Mouse (Mus musculus) urinary bladder, postnatal 25 days (tissue): ENCODE measurements around the gene Hic1.
"Not testable (repeated sequence)": the region's sequence is repeated elsewhere in the genome, so short reads cannot be mapped to it uniquely, and the experiment has no call there.

Experiments used
- DNase-seq: peaks from one replicate; pipeline ENCODE4 v3.0.0; 2022; ENCODE audit warnings: low spot score

Hic1 gene

DNA sequence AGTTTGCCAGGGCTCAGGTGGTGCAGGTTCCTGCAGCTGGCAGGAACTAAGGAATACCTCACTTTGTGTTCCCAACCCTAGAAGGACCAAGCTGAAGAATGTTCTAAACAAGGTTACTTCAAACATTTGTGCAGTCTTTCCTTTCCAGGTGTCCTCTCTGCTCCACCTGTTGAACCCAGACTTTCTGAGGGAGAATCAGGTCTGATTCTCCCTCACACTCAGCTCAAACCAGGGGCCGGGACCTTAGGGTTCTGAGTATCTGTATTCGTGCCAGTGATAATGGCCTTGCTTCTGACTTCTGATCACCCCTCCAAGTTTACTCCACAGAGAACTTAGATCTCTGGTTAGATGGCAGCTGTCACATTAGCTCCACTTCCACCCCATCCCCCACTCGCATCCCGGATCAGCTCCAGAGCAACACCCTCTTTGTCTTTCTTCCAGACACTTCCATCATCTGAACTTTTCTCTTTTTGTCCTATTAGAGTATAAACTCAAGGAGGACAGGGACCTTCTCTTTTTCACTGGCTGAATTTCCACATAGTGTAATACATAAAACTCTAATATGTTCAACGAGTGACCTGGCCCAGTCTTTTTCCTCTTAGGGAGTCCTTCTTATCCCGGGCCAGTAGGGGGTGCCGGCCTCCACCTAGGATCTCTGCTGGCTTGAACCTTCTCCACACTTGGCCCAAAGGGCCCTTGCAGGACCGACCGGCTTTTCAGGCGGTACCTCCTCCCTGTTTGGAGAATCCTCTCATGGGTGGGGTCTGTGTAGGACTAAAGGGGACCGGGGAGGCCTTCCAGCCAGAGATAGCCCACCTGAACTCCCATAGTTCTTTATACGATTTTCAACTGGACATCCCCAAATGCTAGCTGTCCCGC, 23.3 kb upstream of the Hic1 start:
- peak; percentile 76 for DNase-seq

DNA sequence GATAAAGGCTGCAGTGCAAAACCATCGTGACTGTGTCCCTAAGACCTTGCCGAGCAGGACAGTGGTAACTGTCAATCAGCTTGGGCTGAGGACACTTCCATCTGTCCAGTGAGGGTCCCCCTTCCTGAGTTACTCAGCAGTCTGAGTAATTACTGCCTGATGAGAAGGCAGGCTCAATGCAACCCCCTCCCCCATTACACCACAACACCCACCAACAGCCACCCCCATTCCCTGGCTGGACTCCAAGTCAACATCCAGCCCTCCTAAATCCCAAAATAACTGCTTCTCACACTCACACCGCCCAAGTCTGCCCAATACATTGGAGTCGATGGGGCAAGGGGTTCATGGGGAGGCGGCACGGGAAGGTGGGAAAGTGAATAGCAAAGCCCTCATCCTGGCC, 22.5 kb upstream of the Hic1 start:
- no peak for DNase-seq

DNA sequence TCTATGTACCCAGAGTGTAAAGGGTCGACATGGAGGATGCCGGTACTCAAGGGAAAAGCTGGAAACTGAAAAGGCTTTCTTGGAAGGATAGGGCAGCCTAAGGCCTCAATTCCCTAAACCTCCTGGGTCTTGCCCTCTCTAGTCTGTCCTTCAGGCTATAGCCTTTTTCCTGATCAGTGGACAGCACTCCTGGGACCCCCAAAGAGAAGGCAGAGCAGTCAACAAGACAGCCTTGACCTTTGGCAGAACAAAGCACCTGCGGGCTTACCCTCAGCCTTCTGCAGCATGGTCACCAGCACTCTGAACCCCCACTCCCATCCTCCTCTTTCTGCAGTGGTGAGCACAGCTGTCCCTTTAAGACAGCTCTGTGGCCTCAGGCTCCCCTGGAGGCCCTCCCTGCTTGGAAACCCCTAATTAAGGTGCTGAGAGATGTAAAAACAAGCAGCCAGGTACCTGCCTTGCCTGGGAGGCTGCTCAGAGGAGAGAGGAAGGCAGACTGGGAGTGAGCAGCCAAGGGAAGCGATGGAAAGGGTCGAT, 21.7 kb upstream of the Hic1 start, which contains the start of gene Dph1:
Gene Dph1 (minus strand): TSS at position 337 of the 537 bp plus-strand sequence.
- DNase-seq, result no peak

DNA sequence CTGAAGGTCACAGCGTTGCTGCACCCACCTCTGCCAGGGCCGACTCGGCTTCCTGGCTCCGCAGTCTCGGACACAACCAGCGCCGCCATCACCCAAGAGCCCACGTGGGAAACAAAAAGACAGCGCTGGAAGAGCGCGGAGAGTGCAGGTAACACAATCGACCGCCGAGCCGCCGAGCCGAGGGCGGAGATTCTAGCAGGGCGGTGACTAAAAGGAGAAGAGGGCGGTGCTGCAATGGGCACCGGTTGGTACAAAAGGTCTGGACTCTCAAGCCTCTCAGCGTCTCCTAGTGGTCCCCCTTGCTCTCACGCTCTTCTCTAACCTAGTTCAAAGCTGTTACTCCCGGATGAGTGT, 21.0 kb upstream of the Hic1 start:
- DNase-seq, result peak; percentile 64

DNA sequence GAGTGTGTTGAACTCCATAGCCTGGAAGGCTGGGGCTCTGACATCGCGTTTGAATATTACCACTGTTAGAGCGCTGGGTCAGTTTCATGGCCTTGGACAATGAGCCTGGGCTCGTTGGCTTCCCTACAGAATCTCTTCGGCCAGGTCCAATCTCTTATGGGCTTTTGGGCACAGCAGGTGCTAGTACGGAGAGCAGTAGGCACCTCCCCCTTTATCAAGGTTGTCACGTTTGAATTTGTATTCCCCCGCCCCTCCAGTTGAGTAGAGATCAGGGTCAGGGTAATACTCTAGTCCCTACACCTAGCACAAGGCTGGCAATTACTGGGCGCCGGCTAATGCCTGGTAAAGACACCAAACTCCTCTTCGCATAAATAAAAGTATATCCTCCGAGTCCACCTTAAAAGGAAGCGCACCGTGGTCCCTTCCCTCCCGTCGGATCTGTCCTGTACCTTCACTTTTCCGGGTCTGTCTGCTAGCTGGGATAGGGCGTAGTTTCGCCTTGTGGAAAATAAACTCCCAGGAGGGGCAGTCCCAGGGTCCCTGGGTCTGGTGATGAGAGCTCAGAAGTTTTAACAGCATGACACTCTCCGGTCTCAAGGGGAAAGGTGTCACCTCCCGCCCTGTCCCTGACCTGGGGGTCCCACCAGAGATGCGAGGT, 20.5 kb upstream of the Hic1 start:
- DNase-seq, result no peak

DNA sequence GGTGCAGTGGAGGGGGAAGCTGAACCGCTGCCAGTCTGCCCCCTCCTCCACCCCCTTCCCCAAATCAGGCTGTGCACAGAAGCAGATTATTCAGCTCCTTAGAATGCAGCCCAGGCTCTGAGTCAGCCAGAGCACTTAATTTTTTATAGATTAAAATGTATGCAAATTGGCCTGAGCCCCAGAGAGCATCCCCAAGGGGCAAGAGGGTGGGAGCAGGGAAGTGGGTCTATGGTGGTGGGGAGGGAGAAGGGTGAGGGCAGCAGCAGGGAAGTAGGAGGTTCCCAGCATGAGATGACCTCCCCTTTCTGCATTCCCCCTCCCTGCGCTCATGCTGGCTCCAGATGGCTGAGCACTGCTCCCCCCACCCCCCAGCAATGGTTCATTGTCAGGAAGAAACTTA, 15.7 kb upstream of the Hic1 start:
- no peak for DNase-seq

DNA sequence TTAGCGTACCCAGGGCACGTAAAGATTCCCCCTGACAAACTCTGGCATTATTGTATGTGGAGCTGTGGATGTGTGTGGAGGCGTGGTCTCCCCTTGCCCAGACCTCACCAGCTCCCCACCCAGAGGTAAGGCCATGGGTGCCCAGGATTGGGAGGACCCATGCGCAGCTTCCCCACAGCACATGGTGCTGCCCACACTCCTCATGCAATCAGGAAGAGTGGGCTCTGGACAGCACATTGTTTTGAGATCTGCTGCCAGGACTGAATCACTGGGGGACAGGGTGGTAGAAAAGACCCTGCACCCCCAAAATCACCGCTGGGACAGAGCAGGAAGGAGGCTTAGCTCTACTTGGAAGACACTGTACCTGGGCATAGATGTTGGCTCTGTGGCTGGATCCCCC, 15.3 kb upstream of the Hic1 start:
- DNase-seq, result no peak

DNA sequence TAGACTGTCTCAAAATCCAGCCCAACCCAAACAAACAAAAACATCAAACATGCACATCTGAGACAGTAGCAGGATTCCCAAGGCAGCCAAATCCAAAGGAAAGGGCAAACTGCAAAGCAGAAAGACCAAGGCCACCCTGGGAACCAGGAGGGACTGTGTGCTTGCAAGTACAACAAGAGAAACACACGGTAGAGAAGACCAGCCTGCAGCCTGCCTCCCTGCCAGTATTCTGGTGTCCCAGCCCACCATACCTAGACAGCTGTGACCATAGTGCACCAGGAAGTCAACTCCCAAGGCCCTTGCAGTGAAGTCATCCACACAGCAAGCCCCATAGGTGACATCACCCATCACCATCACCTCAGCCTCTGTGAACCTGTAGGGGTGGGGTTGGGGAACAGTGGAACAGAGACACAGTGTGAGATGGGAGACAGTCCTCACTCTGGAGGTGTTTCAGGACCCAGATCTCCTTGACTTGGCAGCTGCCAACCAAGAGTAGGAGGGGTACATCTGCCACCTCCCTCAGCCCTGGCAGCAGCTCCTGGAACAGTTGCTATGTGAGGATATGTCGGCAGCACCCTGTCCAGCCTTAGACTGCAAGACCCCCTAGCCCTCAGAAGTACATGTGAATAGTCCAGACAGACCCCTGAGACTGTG, 14.7 kb upstream of the Hic1 start:
- no peak for DNase-seq

DNA sequence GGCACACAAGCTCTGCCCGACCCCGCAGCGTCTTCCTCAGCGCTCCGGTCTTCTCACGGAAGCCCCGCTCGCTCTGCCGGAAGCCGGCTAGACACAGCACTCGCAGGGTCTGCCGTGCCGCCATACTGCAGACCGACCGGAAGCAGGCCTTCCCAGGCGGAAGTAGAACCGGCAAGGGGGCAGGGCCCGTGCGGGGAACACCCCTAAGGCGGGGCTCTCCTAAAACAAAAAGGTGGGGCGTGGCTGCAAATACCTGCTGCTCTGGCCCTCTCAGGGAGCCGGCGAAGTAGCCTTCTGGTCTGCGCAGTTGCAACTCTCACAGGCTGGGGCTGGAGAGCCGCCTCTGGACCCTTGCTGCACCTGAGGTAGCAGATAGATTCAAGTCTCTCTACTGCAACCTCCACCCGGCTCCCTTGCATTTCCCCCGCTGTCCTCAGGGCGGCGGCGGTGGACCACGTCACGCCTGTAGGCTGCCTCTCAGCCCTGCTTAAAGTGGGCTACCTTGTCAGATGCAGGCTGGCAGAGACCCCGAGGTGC, 9.4 kb upstream of the Hic1 start, which contains the start of gene Ovca2:
Gene Ovca2 (minus strand): TSS at position 164 of the 537 bp plus-strand sequence.
- DNase-seq, result peak; percentile 82

DNA sequence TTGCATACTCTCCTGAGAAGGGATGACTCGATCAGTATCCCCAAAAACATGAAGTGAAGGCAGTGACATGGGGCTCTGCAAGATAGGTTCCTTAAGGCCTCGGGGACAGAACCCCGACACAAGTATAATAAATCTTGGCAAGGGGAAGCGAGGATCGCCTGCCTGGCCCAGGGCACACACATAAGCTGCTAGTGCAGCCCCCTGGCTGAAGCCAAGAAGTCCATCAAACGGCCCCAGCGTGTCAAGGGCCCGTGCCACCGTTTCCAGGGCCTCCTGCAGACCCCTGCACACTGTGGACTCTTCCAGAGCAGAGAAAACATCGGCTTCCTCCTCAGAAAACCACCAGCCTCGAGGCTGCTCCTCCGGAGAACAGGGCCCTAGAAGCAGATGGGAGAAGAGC, 8.7 kb upstream of the Hic1 start:
- no peak for DNase-seq

DNA sequence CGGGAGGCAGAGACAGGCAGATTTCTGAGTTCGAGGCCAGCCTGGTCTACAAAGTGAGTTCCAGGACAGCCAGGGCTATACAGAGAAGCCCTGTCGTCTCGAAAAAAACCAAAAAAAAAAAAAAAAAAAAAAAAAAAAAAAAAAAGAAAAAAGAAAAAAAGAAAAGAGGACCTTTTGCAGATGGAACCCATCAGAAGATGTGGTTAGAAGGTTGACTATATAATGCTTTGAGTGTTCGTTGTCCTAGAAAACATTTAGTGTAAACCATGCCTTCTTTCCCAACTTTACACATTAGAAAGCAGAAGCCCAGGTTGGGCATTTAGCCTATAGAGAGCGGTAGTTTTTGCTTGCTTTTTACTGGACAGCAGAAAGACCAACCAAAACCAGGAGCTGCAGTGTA, 5.3 kb upstream of the Hic1 start:
- DNase-seq, result not testable (repeated sequence)

DNA sequence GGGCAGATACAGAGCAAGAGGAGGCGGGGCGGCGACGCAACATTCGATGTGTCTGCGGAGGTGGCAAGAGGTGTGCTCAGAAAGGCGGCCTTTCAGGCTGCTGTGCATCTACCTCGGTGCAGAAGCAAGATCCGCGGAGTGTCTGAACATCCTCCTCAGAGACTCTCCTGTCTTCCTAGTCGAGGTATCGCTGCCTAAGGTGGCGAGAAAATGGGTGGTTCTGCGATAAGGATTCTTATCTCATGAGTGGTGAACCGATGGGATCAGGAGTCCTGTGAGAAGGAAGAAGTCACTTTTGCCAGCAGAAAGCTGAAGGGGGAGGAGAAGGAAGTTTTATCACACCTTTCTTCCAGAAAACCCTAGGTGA, 4.5 kb upstream of the Hic1 start:
- no peak for DNase-seq

DNA sequence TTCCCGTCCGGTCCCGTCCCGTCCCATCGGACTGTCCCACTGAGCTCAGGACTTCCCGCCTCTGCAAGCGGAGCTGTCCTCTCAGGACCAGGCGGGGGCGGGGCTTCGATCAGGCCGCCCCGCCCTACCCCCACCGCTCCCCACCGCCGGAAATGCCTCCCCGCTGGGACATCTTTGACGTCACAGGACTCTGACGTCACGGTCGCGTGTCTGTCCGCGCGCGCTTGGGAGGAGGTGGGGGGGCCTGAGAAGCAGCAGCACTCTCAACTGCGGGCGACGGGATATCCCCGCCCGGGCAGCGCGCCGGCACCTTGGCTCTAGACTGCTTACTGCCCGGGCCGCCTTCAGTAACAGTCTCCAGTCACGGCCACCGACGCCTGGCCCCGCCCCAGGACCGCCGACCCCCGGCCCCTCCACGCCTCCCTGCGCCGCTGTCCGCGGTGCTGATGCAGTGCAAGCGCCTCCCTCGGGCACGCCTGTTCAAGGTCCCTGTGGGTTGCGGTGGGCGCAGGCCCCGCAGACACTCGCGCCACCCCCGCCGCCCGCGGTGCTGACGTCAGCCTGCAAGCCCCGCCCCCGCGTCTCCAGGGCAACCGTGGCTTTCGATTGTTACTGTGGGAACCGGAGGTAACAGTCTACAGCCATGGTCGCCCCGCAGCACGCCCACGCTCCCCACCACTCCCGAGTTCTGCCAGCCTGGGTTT, 3.9 kb upstream of the Hic1 start:
- DNase-seq, result peak; percentile 76

DNA sequence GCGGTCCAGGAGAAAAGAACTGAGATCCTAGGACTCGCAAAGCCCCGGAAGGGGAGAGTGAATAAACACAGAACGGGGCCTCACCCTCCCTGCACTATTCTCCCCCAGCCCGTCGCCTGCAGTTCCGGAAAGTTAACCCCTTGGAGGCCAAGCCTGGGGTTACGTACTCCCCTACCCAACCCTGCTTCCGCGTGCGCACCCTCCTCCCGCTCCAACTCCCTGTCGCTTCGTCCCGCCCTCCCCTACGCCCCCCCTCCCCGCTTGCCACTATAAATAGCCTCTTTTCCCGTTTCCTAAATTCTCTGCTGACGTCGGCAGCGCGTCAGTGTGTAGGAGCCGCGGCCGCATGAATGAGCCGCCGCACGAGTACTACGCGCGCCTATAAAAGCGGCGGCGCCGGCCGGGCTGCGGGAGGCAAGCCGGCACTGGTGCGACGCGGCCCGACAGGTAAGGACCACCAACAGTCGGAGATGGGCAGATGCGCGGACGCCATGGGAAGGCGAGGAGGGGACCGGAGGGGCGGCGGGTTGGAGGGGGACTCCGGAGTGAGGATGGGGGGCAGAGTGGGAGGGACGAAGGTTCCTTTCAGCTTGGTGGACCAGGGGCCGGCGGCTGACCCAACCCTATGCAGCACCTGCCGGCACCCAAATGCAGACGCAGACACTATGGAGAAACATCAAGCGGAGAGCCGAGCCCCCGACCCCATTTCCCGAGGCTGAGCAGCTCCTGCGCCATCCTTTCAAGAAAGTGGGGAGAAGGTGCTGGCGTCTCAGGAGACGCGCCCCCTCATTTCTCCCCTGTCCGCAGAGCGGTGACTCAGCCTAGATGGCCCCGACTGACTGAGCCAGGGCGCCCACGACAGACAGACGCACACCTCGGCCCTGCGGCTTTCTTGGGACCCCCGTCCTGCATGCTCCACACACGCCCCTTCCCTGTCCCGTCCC, 3.1 kb upstream of the Hic1 start:
- no peak for DNase-seq

DNA sequence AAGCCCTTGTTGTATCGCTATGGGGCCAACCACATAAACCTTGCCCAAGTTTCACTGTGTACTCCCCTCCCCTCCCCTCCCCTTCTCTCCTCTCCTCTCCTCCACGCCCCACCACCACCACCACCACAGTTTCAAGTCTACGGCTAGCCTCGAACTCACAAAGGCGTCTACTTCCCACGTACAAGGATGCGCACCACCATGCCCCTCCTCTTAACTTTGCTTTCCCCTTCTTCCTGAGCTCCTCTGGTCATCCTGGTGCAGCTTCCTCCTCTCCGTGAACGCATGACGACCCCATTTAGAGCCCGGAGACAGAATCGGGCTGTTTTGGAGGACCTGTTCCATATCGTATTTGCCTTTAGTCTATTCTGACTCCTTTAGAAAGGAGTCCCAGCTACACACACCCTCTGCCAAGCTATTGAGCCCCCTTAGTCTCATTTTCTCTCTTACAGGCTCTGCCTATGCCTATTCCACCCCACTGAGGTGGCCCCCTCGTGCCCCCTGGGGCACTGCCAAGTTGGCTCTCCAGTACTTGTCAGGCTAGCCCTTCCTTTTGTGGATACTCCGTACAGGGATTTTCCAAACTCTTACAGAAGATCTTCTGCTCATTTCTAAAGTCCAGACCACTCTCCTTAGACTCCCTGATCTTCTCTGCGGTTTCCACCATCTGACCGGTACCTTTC, 2.0 kb upstream of the Hic1 start:
- no peak for DNase-seq

DNA sequence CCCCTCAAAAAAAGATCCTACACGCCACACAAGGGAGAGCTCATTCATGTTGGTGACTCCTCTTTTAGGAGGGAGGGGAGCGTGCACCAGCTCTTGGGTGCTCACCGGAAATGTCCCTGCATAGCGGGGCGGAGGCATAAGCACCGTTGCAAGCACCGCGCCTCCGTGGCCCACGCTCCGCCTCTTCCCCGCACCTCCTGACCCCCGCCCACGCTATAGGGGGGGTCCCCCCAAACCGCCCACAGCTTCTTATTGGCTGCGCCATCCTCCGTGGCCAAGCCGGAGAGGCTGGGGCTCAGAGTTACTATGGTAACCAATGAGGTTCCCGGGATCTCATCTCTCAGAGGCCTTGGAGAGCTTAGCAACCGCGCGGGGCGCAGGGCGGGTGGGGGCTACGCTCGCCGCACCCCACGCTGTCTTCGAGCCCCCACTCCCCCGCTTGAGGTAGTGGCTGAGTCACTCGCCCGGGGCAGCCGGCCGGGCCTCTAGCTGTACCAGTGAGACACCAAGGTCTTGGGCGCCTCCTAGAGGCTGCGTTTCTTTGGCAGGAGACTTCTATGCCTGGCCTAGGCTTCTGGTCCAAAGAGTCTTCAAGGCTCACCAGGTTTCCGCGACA, 925 bp upstream of the Hic1 start:
- DNase-seq, result peak; percentile 92

DNA sequence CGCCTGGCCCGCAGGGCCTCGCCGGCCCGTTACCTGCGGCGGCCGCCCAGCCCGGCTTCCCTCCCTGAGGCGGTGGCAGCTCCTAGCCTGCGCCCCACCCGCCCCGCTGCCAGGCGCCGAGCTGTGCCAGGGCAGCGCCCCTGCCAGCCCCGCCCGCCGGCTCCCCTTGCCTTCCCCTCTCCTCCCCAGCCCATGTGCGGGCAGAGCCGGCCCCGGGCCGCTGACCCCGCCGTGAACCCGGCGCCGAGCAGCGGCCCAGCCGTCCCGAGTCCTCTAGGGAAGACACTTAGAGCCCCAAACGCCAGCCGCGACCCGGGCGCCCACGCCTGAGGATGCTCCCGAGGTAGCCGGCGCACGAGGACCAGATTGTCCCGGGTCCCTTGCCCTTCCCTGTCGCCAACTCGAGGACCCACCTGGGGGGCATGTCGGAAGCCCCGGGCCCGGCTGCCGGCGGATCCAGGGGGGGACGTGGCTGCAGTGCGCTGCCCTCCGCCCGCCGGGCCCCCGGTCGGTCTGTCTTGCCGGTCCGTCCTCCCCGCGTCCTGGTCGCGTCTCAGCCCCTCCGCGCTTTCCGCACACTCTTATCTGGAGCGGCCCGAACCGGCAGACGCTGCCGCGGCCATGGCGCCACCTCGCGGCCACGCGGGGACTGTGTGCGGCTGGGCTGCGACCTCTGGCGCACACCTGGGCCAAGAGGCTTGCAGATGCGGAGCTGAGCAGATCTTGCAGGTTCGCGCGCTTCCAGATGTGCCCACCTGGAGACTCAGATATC, 543 bp downstream of the Hic1 start:
- DNase-seq, result peak; percentile 90

DNA sequence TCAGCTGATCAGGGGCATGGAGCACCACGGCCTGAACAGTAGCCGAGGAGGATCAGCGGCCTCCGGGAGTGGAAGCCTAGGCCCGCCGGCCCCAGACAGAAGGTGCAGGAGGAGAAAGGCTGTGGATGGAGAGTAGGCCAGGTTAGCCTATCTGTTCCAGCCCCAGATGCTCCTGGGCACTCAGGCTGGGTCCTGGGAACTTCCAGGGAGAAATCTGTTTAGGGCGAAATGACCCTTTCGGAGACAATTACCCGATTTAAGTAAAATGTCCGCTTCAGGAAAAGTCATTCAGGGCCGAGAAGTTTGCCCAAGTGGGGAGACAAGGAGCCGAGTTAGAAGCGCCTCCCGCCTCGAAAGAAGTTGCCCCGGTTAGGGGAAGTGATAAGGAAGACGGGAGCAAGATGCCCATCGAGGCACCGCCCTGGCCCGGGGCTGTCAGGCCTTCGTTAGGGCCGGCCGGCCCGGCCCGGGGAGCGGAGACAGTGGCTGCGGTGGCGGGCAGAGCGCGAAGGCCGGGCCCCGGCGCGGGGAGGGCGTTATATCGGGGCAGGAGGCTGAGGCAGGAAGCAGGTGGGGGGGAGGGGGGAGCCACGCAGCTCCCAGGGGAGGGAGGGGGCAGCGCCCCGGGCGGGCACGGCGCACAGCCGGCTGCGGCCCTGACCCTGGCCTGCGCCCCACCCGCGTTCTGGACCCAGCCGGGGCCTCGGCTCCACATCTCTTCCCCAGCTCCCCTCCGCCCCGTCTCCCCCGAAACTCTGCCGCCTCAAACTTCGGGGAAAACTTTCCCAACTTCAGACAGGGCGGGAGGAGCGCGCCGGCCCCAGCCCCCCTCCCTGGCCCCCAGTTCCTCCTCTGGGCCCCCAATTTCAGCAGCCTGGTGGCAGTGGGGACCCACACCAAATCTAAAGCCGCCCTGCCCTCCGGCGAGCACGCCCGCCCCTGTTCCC, 1.4 kb downstream of the Hic1 start:
- DNase-seq, result no peak
